Mouse (Mus musculus) midbrain, embryonic 12.5 days (tissue): Measurements from ENCODE around the gene Dlgap1. TPM values are rescaled to one million over a fixed set of nuclear protein-coding genes. Genes with fewer than 3 reads are reported as not detected.

Experiments used
- ATAC-seq: fragments of 200-750 bp; cut with Nextera tagmentation; 2 replicates; pipeline ENCODE4 v1.8.0; 2017; ENCODE audit warnings: low read depth, moderate TSS enrichment, moderate library complexity; ENCODE audit not compliant: low FRiP score
- H3K27ac ChIP-seq: fragments of 300-500 bp; sonication (generic); replicated peaks from 2 replicates; pipeline ENCODE4 v1.5.1; 2016; ENCODE audit warnings: mild to moderate bottlenecking
- H3K27me3 ChIP-seq: fragments of 300-500 bp; sonication (generic); 2 replicates; pipeline ENCODE4 v1.6.1; 2016; ENCODE audit warnings: mild to moderate bottlenecking
- H3K36me3 ChIP-seq: fragments of 300-500 bp; sonication (generic); 2 replicates; pipeline ENCODE4 v1.6.1; 2016
- H3K4me1 ChIP-seq: fragments of 300-500 bp; sonication (generic); 2 replicates; pipeline ENCODE4 v1.6.1; 2016
- H3K4me2 ChIP-seq: fragments of 300-500 bp; sonication (generic); replicated peaks from 2 replicates; pipeline ENCODE4 v1.6.1; 2016; ENCODE audit warnings: mild to moderate bottlenecking, moderate library complexity
- H3K4me3 ChIP-seq: fragments of 300-500 bp; sonication (generic); 2 replicates; pipeline ENCODE4 v1.5.1; 2016; ENCODE audit warnings: mild to moderate bottlenecking
- H3K9ac ChIP-seq: fragments of 300-500 bp; sonication (generic); replicated peaks from 2 replicates; pipeline ENCODE4 v1.6.1; 2016; ENCODE audit warnings: mild to moderate bottlenecking, moderate library complexity
- H3K9me3 ChIP-seq: fragments of 300-500 bp; sonication (generic); 2 replicates; pipeline ENCODE4 v1.6.1; 2016; ENCODE audit warnings: mild to moderate bottlenecking
- WGBS: fragments of 180-500 bp; shearing (Covaris S2); methylation state at CpG from one replicate; pipeline ENCODE4 v1.1.7; 2016; 5-methylcytosine and 5-hydroxymethylcytosine counted together
- polyA plus RNA-seq: library from polyadenylated mRNA; unstranded; fragments of >200 nt; fragmentation: Nextera tagmentation; extraction: Ambion mirVana; gene quantifications from 2 replicates; pipeline ENCODE4 v1.2.1, GENCODE M21; 2016

Dlgap1 gene
- polyA plus RNA-seq, 1 experiment from 2014 or later = 4.8 TPM

DNA sequence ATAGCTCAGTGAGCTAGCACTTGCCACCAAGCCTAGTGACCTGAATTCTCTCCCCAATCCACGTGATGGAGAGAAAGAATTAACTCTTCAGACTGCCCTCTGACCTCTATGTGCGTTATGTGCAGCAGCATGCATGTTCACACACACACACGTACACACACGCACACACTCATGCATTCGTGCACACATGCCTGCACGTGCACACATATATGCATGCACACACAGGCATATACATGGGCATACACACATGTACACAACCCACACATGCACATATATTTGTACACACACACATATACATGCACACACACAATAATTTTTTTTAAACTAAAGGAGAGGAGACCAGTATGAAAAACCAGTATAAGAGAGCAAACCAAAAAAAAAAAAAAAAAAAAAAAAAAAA is 465.7 kb downstream of the Dlgap1 start:
- no peaks in the 10 kb centered on the region for H3K9me3 ChIP-seq
- no peak overlapping the region for H3K4me2 ChIP-seq
- ATAC-seq = no peak
- H3K4me1 ChIP-seq = no peaks in the 10 kb centered on the region
- 89% methylated on average over 6 of the region's 6 CpGs for WGBS
- H3K27ac ChIP-seq = no peak overlapping the region
- no peaks in the 10 kb centered on the region for H3K36me3 ChIP-seq
- no peak overlapping the region for H3K4me3 ChIP-seq
- no peak overlapping the region for H3K9ac ChIP-seq
- H3K27me3 ChIP-seq = no peaks in the 10 kb centered on the region

DNA sequence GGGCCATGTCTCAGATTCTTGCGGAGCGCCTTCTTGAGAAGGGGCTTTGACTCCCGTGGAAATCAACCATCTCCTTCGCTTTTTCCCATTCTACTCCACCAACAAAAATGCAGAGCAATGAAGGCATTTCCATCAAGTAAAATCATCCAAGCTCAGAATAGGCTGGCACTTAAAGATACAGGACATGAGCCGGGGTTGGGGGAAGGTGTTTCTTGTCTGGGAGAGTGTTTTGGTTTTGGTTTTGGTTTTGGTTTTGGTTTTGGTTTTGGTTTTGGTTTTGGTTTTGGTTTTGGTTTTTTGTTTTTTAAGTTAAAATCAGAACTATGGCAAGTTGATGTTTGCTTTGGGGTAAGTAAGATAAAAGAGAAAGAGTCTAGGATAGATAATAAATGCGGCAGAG is 466.7 kb downstream of the Dlgap1 start:
- no peak overlapping the region for H3K4me3 ChIP-seq
- no peaks in the 10 kb centered on the region for H3K27me3 ChIP-seq
- 89% methylated on average over 6 of the region's 6 CpGs for WGBS
- H3K9me3 ChIP-seq = no peaks in the 10 kb centered on the region
- H3K36me3 ChIP-seq = no peaks in the 10 kb centered on the region
- no peak overlapping the region for H3K27ac ChIP-seq
- ATAC-seq = no peak
- no peak overlapping the region for H3K4me2 ChIP-seq
- no peak overlapping the region for H3K9ac ChIP-seq
- H3K4me1 ChIP-seq = no peaks in the 10 kb centered on the region

- ATAC-seq = no peak
- H3K9ac ChIP-seq = no peak overlapping the region
- no peak overlapping the region for H3K27ac ChIP-seq
- H3K27me3 ChIP-seq = no peaks in the 10 kb centered on the region
- no peak overlapping the region for H3K4me3 ChIP-seq
- no peaks in the 10 kb centered on the region for H3K9me3 ChIP-seq
- H3K4me2 ChIP-seq = no peak overlapping the region
- 78% methylated on average over 5 of the region's 5 CpGs for WGBS
- no peaks in the 10 kb centered on the region for H3K36me3 ChIP-seq
- H3K4me1 ChIP-seq = no peaks in the 10 kb centered on the region
These were observed 468.4 kb downstream of the Dlgap1 start for GRCm38 (mm10) chr17:70437229-70437628.

DNA sequence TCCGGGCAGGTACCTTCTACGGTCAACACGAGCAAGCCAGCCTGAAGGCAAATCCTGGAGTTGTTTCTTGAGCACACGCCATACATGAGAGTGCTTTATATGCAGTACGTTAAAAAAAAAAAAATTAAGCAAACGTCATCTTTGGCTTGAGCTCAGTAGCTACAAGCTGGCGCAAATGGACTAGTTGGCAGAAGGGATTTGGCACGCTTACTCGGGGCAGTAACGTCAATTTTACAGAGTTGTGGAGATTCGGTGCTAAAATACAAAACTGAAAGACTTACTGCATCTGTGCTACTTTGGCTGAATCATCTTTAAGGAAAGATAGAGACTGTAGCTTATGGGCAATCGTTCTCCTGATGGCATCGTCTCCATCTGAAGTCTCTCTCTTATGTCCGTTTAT is 474.1 kb downstream of the Dlgap1 start:
- no peak for ATAC-seq
- 95% methylated on average over 14 of the region's 14 CpGs for WGBS
- H3K9me3 ChIP-seq = no peaks in the 10 kb centered on the region

GRCm38 (mm10) chr17:70446451-70446850 is 477.6 kb downstream of the Dlgap1 start:
- Histone ChIP-seq H3K4me3 (no peak overlapping the region), H3K27ac (no peak overlapping the region), H3K4me2 (no peak overlapping the region), H3K27me3 (no peaks in the 10 kb centered on the region), H3K9ac (no peak overlapping the region), H3K4me1 (no peaks in the 10 kb centered on the region), H3K9me3 (no peaks in the 10 kb centered on the region), H3K36me3 (no peaks in the 10 kb centered on the region)
- WGBS = 85% methylated on average over 8 of the region's 8 CpGs
- ATAC-seq = no peak

More for the DNA sequence above, 474.1 kb downstream of the Dlgap1 start:
- Histone ChIP-seq H3K27ac (no peak overlapping the region), H3K36me3 (no peaks in the 10 kb centered on the region), H3K9ac (no peak overlapping the region), H3K27me3 (no peaks in the 10 kb centered on the region), H3K4me2 (no peak overlapping the region), H3K4me3 (no peak overlapping the region), H3K4me1 (no peaks in the 10 kb centered on the region)

DNA sequence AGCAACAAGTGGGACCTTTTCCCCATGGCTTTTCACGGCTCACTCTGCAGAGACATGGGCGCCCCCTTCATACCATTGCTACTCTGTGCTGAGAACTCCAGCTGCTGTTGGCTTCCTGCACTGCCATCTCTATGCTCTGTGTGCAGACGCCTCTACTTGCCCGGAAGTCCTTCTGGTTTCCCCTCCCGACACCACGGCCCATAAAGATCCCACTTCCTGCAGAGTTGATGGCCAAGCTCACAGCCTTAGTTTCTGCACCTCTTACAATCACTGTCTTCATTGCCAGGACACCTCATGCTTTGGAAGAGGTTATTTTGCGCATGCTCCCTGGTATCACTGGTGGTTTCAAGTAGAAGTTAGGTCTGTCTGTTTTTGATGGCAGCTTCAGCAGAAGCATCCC is 486.2 kb downstream of the Dlgap1 start:
- H3K4me3 ChIP-seq = no peak overlapping the region
- H3K4me2 ChIP-seq = no peak overlapping the region
- 88% methylated on average over 7 of the region's 7 CpGs for WGBS
- H3K9me3 ChIP-seq = no peaks in the 10 kb centered on the region
- no peaks in the 10 kb centered on the region for H3K36me3 ChIP-seq
- no peak for ATAC-seq
- no peaks in the 10 kb centered on the region for H3K27me3 ChIP-seq
- no peak overlapping the region for H3K27ac ChIP-seq
- H3K4me1 ChIP-seq = no peaks in the 10 kb centered on the region
- H3K9ac ChIP-seq = no peak overlapping the region

DNA sequence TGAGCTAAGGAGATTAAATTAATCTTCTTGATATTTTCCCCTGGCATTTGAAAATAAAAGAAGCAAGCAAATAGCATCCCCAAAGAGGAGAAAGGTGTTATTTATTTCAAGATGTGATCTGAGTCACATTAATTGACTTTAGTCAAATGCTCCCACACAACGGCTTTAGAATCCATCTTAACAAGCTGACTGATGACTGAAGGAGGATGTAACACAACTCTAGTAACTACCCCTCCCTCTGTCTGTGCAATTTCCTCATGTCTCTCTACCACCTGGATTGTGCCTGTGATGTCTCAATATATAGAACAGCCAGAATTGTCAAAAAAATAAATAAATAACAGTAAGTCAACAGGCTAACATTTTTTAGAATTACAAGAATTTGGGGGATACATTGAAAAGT is 488.2 kb downstream of the Dlgap1 start:
- H3K9me3 ChIP-seq = no peaks in the 10 kb centered on the region
- ATAC-seq = no peak
- H3K4me2 ChIP-seq = no peak overlapping the region
- H3K4me1 ChIP-seq = no peaks in the 10 kb centered on the region
- no peaks in the 10 kb centered on the region for H3K36me3 ChIP-seq
- no peak overlapping the region for H3K4me3 ChIP-seq
- no peak overlapping the region for H3K27ac ChIP-seq
- 81% methylated on average over 1 of the region's 1 CpGs for WGBS
- no peak overlapping the region for H3K9ac ChIP-seq
- no peaks in the 10 kb centered on the region for H3K27me3 ChIP-seq

- Histone ChIP-seq H3K4me2 (no peak overlapping the region), H3K36me3 (no peaks in the 10 kb centered on the region), H3K27me3 (no peaks in the 10 kb centered on the region), H3K9ac (no peak overlapping the region), H3K4me1 (no peaks in the 10 kb centered on the region), H3K27ac (no peak overlapping the region), H3K9me3 (no peaks in the 10 kb centered on the region), H3K4me3 (no peak overlapping the region)
- no peak for ATAC-seq
- 88% methylated on average over 8 of the region's 8 CpGs for WGBS
These were observed 493.4 kb downstream of the Dlgap1 start for GRCm38 (mm10) chr17:70462231-70462630.

DNA sequence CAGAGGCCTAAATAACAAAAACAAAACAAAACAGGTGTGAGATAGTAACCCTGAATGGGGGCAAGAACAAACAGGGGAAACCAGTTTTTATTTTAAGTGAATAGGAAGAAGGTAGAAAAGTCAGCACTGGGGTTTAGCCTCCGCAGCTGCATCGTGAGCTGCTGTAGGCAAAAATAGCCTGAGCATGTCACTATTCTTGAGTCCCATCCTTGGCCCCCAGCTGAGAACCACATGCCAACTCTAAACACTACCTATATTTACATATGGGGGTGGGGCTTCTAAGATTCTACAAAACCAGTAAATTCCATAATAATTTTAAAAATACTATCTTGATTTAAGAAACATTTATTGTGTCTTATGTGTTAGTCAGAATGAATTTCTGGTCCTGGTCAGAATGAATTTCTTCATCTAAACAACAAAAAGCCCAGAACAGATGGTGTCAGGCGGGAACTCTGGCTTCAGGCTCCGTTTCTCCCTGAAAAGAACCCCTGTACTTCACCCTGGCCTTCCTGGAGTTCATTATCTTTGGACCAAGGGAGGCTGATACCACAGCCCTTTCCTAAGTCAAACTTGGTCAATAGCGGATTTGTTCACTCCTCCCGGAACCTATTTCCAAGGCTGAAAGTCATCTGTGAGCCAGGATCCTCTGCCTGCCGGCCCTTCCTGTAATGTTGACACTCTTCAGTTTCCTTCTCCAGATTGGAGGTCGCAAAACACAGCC is 494.1 kb downstream of the Dlgap1 start:
- WGBS = 72% methylated on average over 8 of the region's 8 CpGs
- ATAC-seq = no peak
- no peak overlapping the region for H3K4me3 ChIP-seq

DNA sequence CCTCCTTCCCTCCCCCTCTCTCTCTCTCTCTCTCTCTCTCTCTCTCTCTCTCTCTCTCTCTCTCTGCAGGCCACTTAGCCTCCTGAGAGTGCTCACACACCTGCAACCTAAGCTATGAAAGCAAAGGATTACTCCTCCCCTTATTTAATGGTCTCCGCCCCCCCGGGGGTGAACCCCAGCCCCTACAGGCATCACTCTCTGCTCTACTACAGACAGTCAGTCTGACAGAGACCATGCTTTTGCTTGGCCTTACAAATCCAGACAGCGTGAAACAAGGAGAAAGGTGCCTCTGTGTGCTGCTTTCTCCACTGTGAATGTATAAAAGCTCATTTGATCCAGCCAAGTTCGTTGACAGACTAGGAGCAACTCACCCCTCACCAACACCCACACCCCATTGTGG is 497.5 kb downstream of the Dlgap1 start:
- no peak for ATAC-seq
- no peaks in the 10 kb centered on the region for H3K36me3 ChIP-seq
- no peak overlapping the region for H3K4me2 ChIP-seq
- no peaks in the 10 kb centered on the region for H3K4me1 ChIP-seq
- H3K9ac ChIP-seq = no peak overlapping the region
- H3K27ac ChIP-seq = no peak overlapping the region
- H3K27me3 ChIP-seq = no peaks in the 10 kb centered on the region
- H3K9me3 ChIP-seq = no peaks in the 10 kb centered on the region
- no peak overlapping the region for H3K4me3 ChIP-seq
- 43% methylated on average over 4 of the region's 4 CpGs for WGBS

More for the DNA sequence above, 494.1 kb downstream of the Dlgap1 start:
- Histone ChIP-seq H3K9ac (no peak overlapping the region), H3K9me3 (no peaks in the 10 kb centered on the region), H3K27ac (no peak overlapping the region), H3K4me1 (no peaks in the 10 kb centered on the region), H3K4me2 (no peak overlapping the region), H3K27me3 (no peaks in the 10 kb centered on the region), H3K36me3 (no peaks in the 10 kb centered on the region)

DNA sequence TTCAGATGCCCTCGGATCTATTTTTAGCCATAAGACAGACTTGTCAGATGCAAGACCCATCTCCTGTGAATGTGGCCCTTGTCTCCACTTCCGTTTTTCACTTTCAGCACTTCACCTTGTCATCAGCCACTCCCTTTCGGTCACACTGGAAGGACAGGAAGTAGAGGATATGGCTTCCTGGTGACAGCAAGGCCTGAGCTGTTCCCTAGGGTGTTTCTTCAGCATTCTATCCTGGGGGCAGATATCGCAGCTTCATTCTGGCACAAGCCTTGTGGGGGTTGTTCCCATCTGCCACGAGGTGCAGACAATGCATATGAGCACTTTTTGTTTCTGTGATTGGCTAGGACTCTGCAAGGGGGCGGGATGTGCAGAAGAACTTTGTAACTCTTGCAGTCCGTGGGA is 502.1 kb downstream of the Dlgap1 start:
- H3K4me1 ChIP-seq = no peaks in the 10 kb centered on the region
- no peak overlapping the region for H3K4me2 ChIP-seq
- no peak overlapping the region for H3K27ac ChIP-seq
- WGBS = 81% methylated on average over 7 of the region's 7 CpGs
- no peak overlapping the region for H3K4me3 ChIP-seq
- H3K27me3 ChIP-seq = no peaks in the 10 kb centered on the region
- no peaks in the 10 kb centered on the region for H3K36me3 ChIP-seq
- H3K9ac ChIP-seq = no peak overlapping the region
- no peak for ATAC-seq
- no peaks in the 10 kb centered on the region for H3K9me3 ChIP-seq

- no peak overlapping the region for H3K9ac ChIP-seq
- H3K4me1 ChIP-seq = no peaks in the 10 kb centered on the region
- H3K4me3 ChIP-seq = no peak overlapping the region
- H3K9me3 ChIP-seq = no peaks in the 10 kb centered on the region
- no peak for ATAC-seq
- H3K4me2 ChIP-seq = no peak overlapping the region
- no peak overlapping the region for H3K27ac ChIP-seq
- 93% methylated on average over 7 of the region's 7 CpGs for WGBS
- no peaks in the 10 kb centered on the region for H3K27me3 ChIP-seq
- H3K36me3 ChIP-seq = no peaks in the 10 kb centered on the region
These were observed 503.3 kb downstream of the Dlgap1 start for GRCm38 (mm10) chr17:70472162-70472561.

- no peak for ATAC-seq
- Histone ChIP-seq H3K27me3 (no peaks in the 10 kb centered on the region), H3K9ac (no peak overlapping the region), H3K4me1 (no peaks in the 10 kb centered on the region), H3K4me2 (no peak overlapping the region), H3K27ac (no peak overlapping the region), H3K4me3 (no peak overlapping the region), H3K36me3 (no peaks in the 10 kb centered on the region), H3K9me3 (no peaks in the 10 kb centered on the region)
- WGBS = 91% methylated on average over 4 of the region's 4 CpGs
These were observed 505.0 kb downstream of the Dlgap1 start for GRCm38 (mm10) chr17:70473871-70474270.
